Mouse (Mus musculus) CH12.LX (cell line): ENCODE results near the gene Olfr986. TPM values are rescaled to one million over a fixed set of nuclear protein-coding genes. Genes with fewer than 3 reads are reported as not detected.

Experiments used
- DNase-seq: peaks from one replicate; pipeline ENCODE4 v3.0.0-alpha.2; 2013; ENCODE audit errors: extremely low read depth
- H3K27ac ChIP-seq: 2 replicates; pipeline ENCODE4 v1.5.1; 2012; ENCODE audit warnings: low read depth, mild to moderate bottlenecking, control low read depth, moderate library complexity; ENCODE audit not compliant: insufficient read depth
- H3K27me3 ChIP-seq: replicated peaks from 2 replicates; pipeline ENCODE3; 2012; ENCODE audit warnings: inconsistent platforms
- H3K36me3 ChIP-seq, 2 experiments: replicated peaks in 1 of 2; 2 replicates each; pipeline versions ENCODE3 to v1.6.1; 2012; ENCODE audit warnings: inconsistent platforms in 1 of 2, low read length in 1 of 2, mild to moderate bottlenecking in 1 of 2, mixed read lengths in 1 of 2, moderate library complexity in 1 of 2; ENCODE audit not compliant: control insufficient read depth in 1 of 2, insufficient read depth in 1 of 2
- H3K4me1 ChIP-seq, 2 experiments: 2 replicates each; pipeline ENCODE4 v1.6.1; 2012; ENCODE audit warnings: inconsistent platforms in 1 of 2, moderate library complexity in 1 of 2; ENCODE audit not compliant: insufficient read depth in 2 of 2, control insufficient read depth in 1 of 2
- H3K4me2 ChIP-seq: 2 replicates; pipeline ENCODE4 v1.6.1; 2012; ENCODE audit warnings: low read depth, mild to moderate bottlenecking, control low read depth; ENCODE audit not compliant: poor library complexity, insufficient read depth, severe bottlenecking
- H3K4me3 ChIP-seq, 3 experiments: fragments of 150-350 bp in 1 of 3; sonication (generic) in 1 of 3; replicated peaks in 1 of 3; 2 replicates each; pipeline versions ENCODE3 to v1.5.1; 2011 to 2012; ENCODE audit warnings: low read depth in 2 of 3, low read length in 2 of 3, mild to moderate bottlenecking in 2 of 3, moderate library complexity in 2 of 3, control low read depth in 1 of 3, improper control_type of control experiment in 1 of 3, inconsistent platforms in 1 of 3, mixed read lengths in 1 of 3; ENCODE audit not compliant: poor library complexity in 1 of 3
- H3K79me2 ChIP-seq: replicated peaks from 2 replicates; pipeline ENCODE4 v1.6.1; 2012; ENCODE audit warnings: mild to moderate bottlenecking, moderate library complexity; ENCODE audit not compliant: control insufficient read depth, poor library complexity, insufficient read depth, severe bottlenecking; ENCODE audit errors: extremely low read depth
- H3K9ac ChIP-seq: 2 replicates; pipeline ENCODE4 v1.6.1; 2012; ENCODE audit warnings: low read depth, mild to moderate bottlenecking, control low read depth, moderate library complexity; ENCODE audit not compliant: insufficient read depth
- H3K9me3 ChIP-seq: replicated peaks from 2 replicates; pipeline ENCODE3; 2012; ENCODE audit warnings: low read length, inconsistent platforms, mixed read lengths
- BHLHE40 ChIP-seq: IDR thresholded peaks from 2 replicates; pipeline ENCODE4 v1.6.1; 2011; ENCODE audit warnings: mild to moderate bottlenecking, low read depth, low read length, improper control_type of control experiment
- CHD2 ChIP-seq: IDR thresholded peaks from 2 replicates; pipeline ENCODE4 v1.6.1; 2011; ENCODE audit warnings: low read length, improper control_type of control experiment
- CTCF ChIP-seq, 2 experiments: IDR thresholded peaks in 1 of 2; conservative IDR thresholded peaks in 1 of 2; 2 replicates each; pipeline ENCODE4 v1.5.1; 2011 to 2012; ENCODE audit warnings: low read depth in 2 of 2, low read length in 2 of 2, improper control_type of control experiment in 1 of 2, inconsistent platforms in 1 of 2, mild to moderate bottlenecking in 1 of 2, moderate library complexity in 1 of 2
- ELF1 ChIP-seq: IDR thresholded peaks from 2 replicates; pipeline ENCODE4 v1.6.1; 2014; ENCODE audit warnings: low read depth, mild to moderate bottlenecking, inconsistent platforms, low read length, improper control_type of control experiment
- EP300 ChIP-seq: IDR thresholded peaks from 2 replicates; pipeline ENCODE4 v1.6.1; 2011; ENCODE audit warnings: low read length, improper control_type of control experiment
- HCFC1 ChIP-seq: IDR thresholded peaks from 2 replicates; pipeline ENCODE4 v1.6.1; 2012; ENCODE audit warnings: low read depth, mild to moderate bottlenecking, inconsistent platforms, low read length, improper control_type of control experiment
- IRF4 ChIP-seq: IDR thresholded peaks from 2 replicates; pipeline ENCODE4 v1.6.1; 2014; ENCODE audit warnings: low read depth, mild to moderate bottlenecking, inconsistent platforms, low read length, improper control_type of control experiment
- JUN ChIP-seq: IDR thresholded peaks from 2 replicates; pipeline ENCODE4 v1.6.1; 2011; ENCODE audit warnings: low read depth, mild to moderate bottlenecking, low read length, improper control_type of control experiment, moderate library complexity; ENCODE audit not compliant: insufficient read depth
- JUND ChIP-seq: conservative IDR thresholded peaks from 2 replicates; pipeline ENCODE4 v1.6.1; 2011; ENCODE audit warnings: low read depth, low read length, improper control_type of control experiment
- KAT2A ChIP-seq: IDR thresholded peaks from 2 replicates; pipeline ENCODE4 v1.6.1; 2012; ENCODE audit warnings: low read length, improper control_type of control experiment, inconsistent platforms; ENCODE audit not compliant: insufficient replicate concordance
- MAFK ChIP-seq: IDR thresholded peaks from 2 replicates; pipeline ENCODE4 v1.6.1; 2011; ENCODE audit warnings: low read length, improper control_type of control experiment; ENCODE audit not compliant: insufficient replicate concordance
- MAX ChIP-seq: IDR thresholded peaks from 2 replicates; pipeline ENCODE4 v1.6.1; 2011; ENCODE audit warnings: low read length, improper control_type of control experiment
- MEF2A ChIP-seq: IDR thresholded peaks from 2 replicates; pipeline ENCODE4 v1.6.1; 2014; ENCODE audit warnings: low read depth, mild to moderate bottlenecking, inconsistent platforms, low read length, improper control_type of control experiment, borderline replicate concordance
- MXI1 ChIP-seq: IDR thresholded peaks from 2 replicates; pipeline ENCODE4 v1.6.1; 2011; ENCODE audit warnings: mild to moderate bottlenecking, low read depth, low read length, improper control_type of control experiment
- RCOR1 ChIP-seq: conservative IDR thresholded peaks from 2 replicates; pipeline ENCODE4 v1.6.1; 2012; ENCODE audit warnings: low read depth, mild to moderate bottlenecking, inconsistent platforms, low read length, improper control_type of control experiment
- SIN3A ChIP-seq: IDR thresholded peaks from 2 replicates; pipeline ENCODE4 v1.6.1; 2012; ENCODE audit warnings: low read length, improper control_type of control experiment, inconsistent platforms
- SMC3 ChIP-seq: IDR thresholded peaks from 2 replicates; pipeline ENCODE4 v1.6.1; 2011; ENCODE audit warnings: low read depth, low read length, improper control_type of control experiment
- TBP ChIP-seq: conservative IDR thresholded peaks from 2 replicates; pipeline ENCODE4 v1.6.1; 2011; ENCODE audit warnings: low read depth, low read length, improper control_type of control experiment
- TCF12 ChIP-seq: IDR thresholded peaks from 2 replicates; pipeline ENCODE4 v1.6.1; 2014; ENCODE audit warnings: low read depth, mild to moderate bottlenecking, inconsistent platforms, low read length, improper control_type of control experiment
- USF1 ChIP-seq: IDR thresholded peaks from 2 replicates; pipeline ENCODE4 v1.6.1; 2014; ENCODE audit warnings: low read depth, mild to moderate bottlenecking, inconsistent platforms, low read length, improper control_type of control experiment
- USF2 ChIP-seq: conservative IDR thresholded peaks from 2 replicates; pipeline ENCODE4 v1.6.1; 2011; ENCODE audit warnings: low read depth, low read length, improper control_type of control experiment
- dilution Hi-C: fragments of 300-500 bp; cut with MboI; formaldehyde crosslinking; loops from 2 replicates; pipeline ENCODE4 v1.14.3; 2020; ENCODE audit warnings: low sequenced_read_pairs; ENCODE audit not compliant: extremely low pct_unique_long_range_greater_than_20kb, extremely low pct_ligation_motif_present
- in situ Hi-C: fragments of 300-500 bp; cut with MboI; formaldehyde crosslinking; loops from 3 replicates; pipeline ENCODE4 v1.14.3; 2019; ENCODE audit warnings: low sequenced_read_pairs, low pct_ligation_motif_present, low pct_unique_long_range_greater_than_20kb, mixed read lengths
- polyA plus RNA-seq: library from polyadenylated mRNA; unstranded; fragments of >175 nt; gene quantifications from 2 replicates; pipeline ENCODE4 v1.2.1, GENCODE M21; 2012; ENCODE audit warnings: low read depth; ENCODE audit not compliant: insufficient read length
- total RNA-seq, 2 experiments: library from RNA; depleted of rRNA; stranded (reverse); fragments of 300-350 nt in 1 of 2; fragments of >200 nt in 1 of 2; gene quantifications; 2 replicates each; pipeline ENCODE4 v1.2.3; 2012 to 2014

The Olfr986 gene
- total and polyA plus RNA-seq, 3 experiments, result 0.04 TPM; not detected in 2

- dilution Hi-C loops, result no loop called here
- no peaks in the 10 kb centered on the region for H3K79me2 ChIP-seq
- H3K4me2 ChIP-seq, result no peak overlapping the region
- no peak for DNase-seq
- no peak for TF ChIP-seq BHLHE40
- no peak for TF ChIP-seq TCF12
- no peak for TF ChIP-seq MEF2A
- no peak for TF ChIP-seq KAT2A
- TF ChIP-seq USF1, result no peak
- no peak for TF ChIP-seq EP300
- no peak for TF ChIP-seq CHD2
- TF ChIP-seq JUN, result no peak
- no peak for TF ChIP-seq MAX
- no peak for TF ChIP-seq TBP
- no peak for TF ChIP-seq MAFK
- TF ChIP-seq MXI1, result no peak
- TF ChIP-seq IRF4, result no peak
- TF ChIP-seq SMC3, result no peak
- no peak for TF ChIP-seq RCOR1
- no peak for TF ChIP-seq HCFC1
- TF ChIP-seq SIN3A, result no peak
- no peak for TF ChIP-seq CTCF (conservative IDR thresholded peaks at IDR 0.05 in 1 of 2, IDR thresholded peaks at IDR 0.05 in 1 of 2; ENCODE audit: low read depth in 2 of 2, low read length in 2 of 2)
- TF ChIP-seq JUND, result no peak
- no peak for TF ChIP-seq USF2
- TF ChIP-seq, all 38 proteins: peak for 0
- Histone ChIP-seq H3K27me3 (no peaks in the 10 kb centered on the region), H3K9me3 (no peaks in the 10 kb centered on the region), H3K36me3 (no peaks in the 10 kb centered on the region), H3K4me3 (no peak overlapping the region), H3K27ac (no peak overlapping the region), H3K4me1 (peaks cover 4 to 19% of the 10 kb centered on the region in 2 experiments), H3K9ac (no peak overlapping the region)
- in situ Hi-C loops, result loop anchor here (10.0 kb wide), 1 partner anchor 55 kb away; the partner anchor contains the start of gene Zfp202
Measured at GRCm38 (mm10) chr9:40139484-40139883, 41.2 kb upstream of the Olfr986 start.

GRCm38 (mm10) chr9:40141544-40141943, 39.2 kb upstream of the Olfr986 start:
- dilution Hi-C loops (no loop called here), in situ Hi-C loops (no loop called here)
- Histone ChIP-seq H3K79me2 (no peaks in the 10 kb centered on the region), H3K4me3 (no peak overlapping the region), H3K9ac (no peak overlapping the region), H3K4me1 (peaks cover 4 to 16% of the 10 kb centered on the region in 2 experiments), H3K27me3 (no peaks in the 10 kb centered on the region), H3K27ac (no peak overlapping the region), H3K9me3 (no peaks in the 10 kb centered on the region), H3K4me2 (no peak overlapping the region), H3K36me3 (no peaks in the 10 kb centered on the region)
- TF ChIP-seq IRF4 (no peak), SIN3A (no peak), ELF1 (no peak)
- DNase-seq, result no peak
